Mouse (Mus musculus) liver, embryonic 14.5 days (tissue): ENCODE measurements around the gene Sdhd. TPM values are rescaled to one million over a fixed set of nuclear protein-coding genes. Genes with fewer than 3 reads are reported as not detected.

ENCODE experiments used
- ATAC-seq: fragments of 200-750 bp; cut with Nextera tagmentation; 2 replicates; pipeline ENCODE4 v1.8.0; 2017; ENCODE audit warnings: moderate number of reproducible peaks, mild to moderate bottlenecking, moderate library complexity; ENCODE audit not compliant: insufficient read depth
- DNase-seq, 3 experiments: peaks; one replicate each; pipeline ENCODE4 v3.0.0-alpha.2; 2012 to 2013; ENCODE audit warnings: low read depth in 3 of 3, low spot score in 3 of 3
- H3K27ac ChIP-seq: fragments of 300-500 bp; sonication (generic); 2 replicates; pipeline ENCODE4 v1.5.1; 2014; ENCODE audit warnings: moderate library complexity, mild to moderate bottlenecking, control low read depth, inconsistent platforms
- H3K27me3 ChIP-seq: fragments of 300-500 bp; sonication (generic); 2 replicates; pipeline ENCODE4 v1.6.1; 2014; ENCODE audit warnings: mild to moderate bottlenecking, low read length, moderate library complexity; ENCODE audit not compliant: control insufficient read depth, insufficient read depth
- H3K36me3 ChIP-seq: fragments of 300-500 bp; sonication (generic); replicated peaks from 2 replicates; pipeline ENCODE4 v1.6.1; 2014; ENCODE audit warnings: low read depth; ENCODE audit not compliant: control insufficient read depth, insufficient read depth
- H3K4me1 ChIP-seq, 2 experiments: fragments of 200-500 bp in 1 of 2; fragments of 300-500 bp in 1 of 2; sonication (generic) in 1 of 2; replicated peaks; 2 replicates each; pipeline ENCODE4 v1.6.1; 2012 to 2014; ENCODE audit warnings: antibody characterized with exemption in 1 of 2, inconsistent platforms in 1 of 2, low read length in 1 of 2; ENCODE audit not compliant: control insufficient read depth in 2 of 2, insufficient read depth in 2 of 2
- H3K4me2 ChIP-seq: fragments of 300-500 bp; sonication (generic); 2 replicates; pipeline ENCODE4 v1.6.1; 2014; ENCODE audit warnings: low read depth, mild to moderate bottlenecking, control low read depth, moderate library complexity
- H3K4me3 ChIP-seq, 2 experiments: fragments of 200-500 bp in 1 of 2; fragments of 300-500 bp in 1 of 2; sonication (generic) in 1 of 2; 2 replicates each; pipeline ENCODE4 v1.5.1; 2012 to 2014; ENCODE audit warnings: low read depth in 2 of 2, low read length in 2 of 2, mild to moderate bottlenecking in 2 of 2, control low read depth in 1 of 2, inconsistent platforms in 1 of 2, moderate library complexity in 1 of 2; ENCODE audit not compliant: insufficient read depth in 1 of 2
- H3K9ac ChIP-seq: fragments of 300-500 bp; sonication (generic); replicated peaks from 2 replicates; pipeline ENCODE4 v1.6.1; 2014; ENCODE audit warnings: mild to moderate bottlenecking, control low read depth, moderate library complexity
- H3K9me3 ChIP-seq: fragments of 300-500 bp; sonication (generic); 2 replicates; pipeline ENCODE4 v1.6.1; 2016; ENCODE audit warnings: low read length, mixed read lengths; ENCODE audit not compliant: control insufficient read depth
- CTCF ChIP-seq: IDR thresholded peaks from 2 replicates; pipeline ENCODE4 v1.5.1; 2016; ENCODE audit warnings: antibody characterized with exemption, low read depth, control low read depth
- EP300 ChIP-seq: IDR thresholded peaks from 2 replicates; pipeline ENCODE4 v1.6.1; 2016; ENCODE audit warnings: antibody characterized with exemption, low read depth
- WGBS: fragments of 180-500 bp; shearing (Covaris S2); extraction: QIAGEN DNeasy Blood & Tissue Kit; methylation state at CpG from one replicate; pipeline ENCODE4 v1.1.7; 2014; ENCODE audit not compliant: insufficient replicate concordance; 5-methylcytosine and 5-hydroxymethylcytosine counted together
- polyA plus RNA-seq, 2 experiments: library from polyadenylated mRNA; depleted of rRNA in 1 of 2; stranded (reverse) in 1 of 2; unstranded in 1 of 2; fragments of >200 nt; fragmentation: Nextera tagmentation in 1 of 2; extraction: Ambion mirVana in 1 of 2; gene quantifications; 2 replicates each; pipeline versions ENCODE4 v1.2.1 to v1.2.3; 2012 to 2014

Sdhd gene
- polyA plus RNA-seq, 2 experiments, result 167 to 322 TPM

DNA sequence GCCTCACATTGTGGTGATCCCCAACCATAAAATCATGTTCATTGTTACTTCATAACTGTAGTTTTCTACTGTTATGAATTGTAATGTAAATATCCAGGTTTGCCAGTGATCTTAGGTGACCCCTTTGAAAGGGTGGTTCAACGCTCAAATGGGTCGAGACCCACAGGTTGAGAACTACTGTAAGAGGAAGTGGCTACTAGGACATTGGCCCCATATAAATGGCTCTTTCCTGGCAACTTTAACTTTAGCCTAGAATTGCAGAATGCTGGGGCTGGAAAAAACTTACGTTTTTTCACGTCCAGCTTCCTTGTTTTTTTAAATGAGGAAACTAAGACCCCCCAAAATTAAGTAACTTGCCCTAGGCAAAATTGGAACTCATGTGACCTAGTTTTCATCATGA is 36.2 kb downstream of the Sdhd start:
- H3K36me3 ChIP-seq, result no peaks in the 10 kb centered on the region
- H3K4me3 ChIP-seq, result no peak overlapping the region
- DNase-seq (no peak), ATAC-seq (no peak)
- TF ChIP-seq CTCF, result no peak
- no peak for TF ChIP-seq EP300
- H3K9ac ChIP-seq, result no peak overlapping the region
- no peak overlapping the region for H3K4me2 ChIP-seq
- 38% methylated on average over 4 of the region's 4 CpGs for WGBS
- peaks cover 0 to 2% of the 10 kb centered on the region in 2 experiments; a peak in 1 of 4 replicates for H3K4me1 ChIP-seq
- H3K27me3 ChIP-seq, result no peaks in the 10 kb centered on the region
- H3K27ac ChIP-seq, result no peak overlapping the region
- no peaks in the 10 kb centered on the region for H3K9me3 ChIP-seq

DNA sequence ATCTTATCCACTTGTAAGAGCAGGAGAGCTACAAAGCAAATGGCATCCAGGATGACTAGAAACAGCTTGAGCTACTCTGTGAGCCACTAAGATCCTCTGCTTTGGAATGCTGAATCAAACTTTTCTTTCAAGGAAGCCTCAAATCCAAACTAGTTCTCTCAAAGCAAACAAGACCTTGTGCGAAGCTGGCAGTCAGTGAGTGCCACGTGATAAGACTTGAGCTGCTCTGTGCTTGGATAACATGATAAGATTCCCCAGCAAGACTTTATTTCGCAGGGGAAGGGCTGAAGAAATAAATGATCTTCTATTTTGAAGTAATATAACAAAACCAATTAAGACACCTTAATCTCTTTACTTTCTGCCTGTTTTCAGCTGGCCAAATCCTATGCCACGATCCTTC is 37.7 kb downstream of the Sdhd start:
- Histone ChIP-seq H3K4me1 (peaks cover 0 to 2% of the 10 kb centered on the region in 2 experiments; a peak in 1 of 4 replicates), H3K4me3 (no peak overlapping the region), H3K4me2 (no peak overlapping the region), H3K36me3 (no peaks in the 10 kb centered on the region), H3K9ac (no peak overlapping the region), H3K27ac (no peak overlapping the region), H3K9me3 (no peaks in the 10 kb centered on the region), H3K27me3 (no peaks in the 10 kb centered on the region)
- DNase-seq (no peak), ATAC-seq (no peak)
- WGBS, result 27% methylated on average over 4 of the region's 4 CpGs
- no peak for TF ChIP-seq CTCF
- no peak for TF ChIP-seq EP300

DNA sequence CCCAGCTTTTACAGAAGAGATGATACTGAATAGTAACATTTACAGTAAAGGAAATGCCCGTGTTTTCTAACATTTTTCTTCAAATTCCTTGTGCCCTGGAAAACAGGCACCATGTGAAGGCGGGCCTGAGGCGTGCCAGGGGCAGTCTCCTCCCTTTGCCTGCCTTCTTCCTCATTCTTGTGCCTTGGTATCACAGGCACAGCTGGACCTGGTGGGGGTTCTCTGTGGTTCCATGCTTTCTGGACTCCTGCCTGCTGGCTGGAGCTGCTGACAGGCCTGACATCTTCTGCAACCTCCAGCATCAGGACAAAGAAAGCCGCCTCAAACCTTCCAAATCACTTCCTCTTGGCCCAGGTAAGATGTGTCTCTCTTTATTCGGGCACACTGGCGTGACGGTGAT is 38.4 kb downstream of the Sdhd start:
- Histone ChIP-seq H3K4me3 (no peak overlapping the region), H3K4me1 (peaks cover 0 to 2% of the 10 kb centered on the region in 2 experiments; a peak in 1 of 4 replicates), H3K27ac (no peak overlapping the region), H3K27me3 (no peaks in the 10 kb centered on the region), H3K36me3 (no peaks in the 10 kb centered on the region), H3K9me3 (no peaks in the 10 kb centered on the region), H3K9ac (no peak overlapping the region), H3K4me2 (no peak overlapping the region)
- ATAC-seq, result no peak
- TF ChIP-seq CTCF (no peak), EP300 (no peak)
- no peak for DNase-seq
- 69% methylated on average over 7 of the region's 7 CpGs for WGBS

- Histone ChIP-seq H3K4me3 (no peak overlapping the region), H3K9ac (no peak overlapping the region), H3K4me2 (no peak overlapping the region), H3K36me3 (no peaks in the 10 kb centered on the region), H3K4me1 (peaks cover 0 to 2% of the 10 kb centered on the region in 2 experiments; a peak in 1 of 4 replicates), H3K27me3 (no peaks in the 10 kb centered on the region), H3K27ac (no peak overlapping the region), H3K9me3 (no peaks in the 10 kb centered on the region)
- DNase-seq (no peak), ATAC-seq (no peak)
- 65% methylated on average over 2 of the region's 2 CpGs for WGBS
- TF ChIP-seq CTCF (no peak), EP300 (no peak)
These were observed 41.7 kb downstream of the Sdhd start for GRCm38 (mm10) chr9:50561918-50562360.

DNA sequence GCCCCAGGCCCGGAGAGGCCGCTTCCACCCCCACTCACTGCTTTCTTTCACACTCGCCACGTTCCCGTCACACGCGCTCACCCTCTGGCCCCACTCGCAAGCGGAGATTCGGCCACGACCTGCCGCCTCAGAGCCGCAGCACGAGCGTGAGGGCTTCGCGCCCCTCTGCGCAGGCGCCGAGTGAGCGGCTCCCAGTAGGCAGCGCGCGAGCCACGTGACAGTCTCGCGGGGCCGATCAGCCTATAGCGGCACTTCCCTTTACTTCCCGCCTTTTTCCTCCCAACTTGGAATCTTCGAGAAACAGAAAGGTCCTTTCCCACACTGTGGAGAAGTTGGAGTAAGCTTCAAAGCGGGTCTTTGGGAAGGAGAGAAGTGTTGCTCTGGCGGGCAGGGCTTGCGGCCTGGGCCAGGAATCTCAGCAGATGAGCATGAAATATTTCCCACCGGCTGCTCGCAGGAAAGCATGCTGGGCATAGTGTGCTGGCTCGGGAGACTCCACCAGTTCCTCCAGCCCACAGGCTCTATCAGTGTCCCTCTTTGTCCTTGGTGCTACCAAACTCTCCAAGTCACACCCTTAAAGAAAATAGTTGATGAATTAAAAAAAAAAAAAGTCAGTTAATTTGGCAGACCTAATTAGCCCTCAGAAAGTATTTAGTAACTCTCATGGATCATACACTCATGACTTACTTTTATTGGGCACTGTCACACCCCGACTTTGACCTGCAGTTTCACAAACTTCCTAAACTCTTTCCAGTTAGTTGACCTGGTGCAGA is 42.3 kb downstream of the Sdhd start, which contains the start of gene Tex12:
Tex12 (minus strand) TSS at position 181 of the 773 bp plus-strand sequence.
- no peak within 1 kb of the TSS for H3K27ac ChIP-seq

More for the DNA sequence above, 42.3 kb downstream of the Sdhd start, which contains the start of gene Tex12:
- Histone ChIP-seq H3K36me3 (no peaks in the 10 kb centered on the region), H3K9me3 (no peaks in the 10 kb centered on the region), H3K9ac (no peak within 1 kb of the TSS), H3K27me3 (no peaks in the 10 kb centered on the region), H3K4me2 (no peak within 1 kb of the TSS), H3K4me1 (peaks cover 0 to 2% of the 10 kb centered on the region in 2 experiments; a peak in 1 of 4 replicates), H3K4me3 (no peak within 1 kb of the TSS)
- TF ChIP-seq EP300, result no peak
- TF ChIP-seq CTCF, result no peak
- 80% methylated on average over 38 of the region's 38 CpGs for WGBS
- ATAC-seq (no peak), DNase-seq (no peak)
